Mouse (Mus musculus) brain, embryonic 14.5 days (tissue): ENCODE results near the gene Nsl1. TPM values are rescaled to one million over a fixed set of nuclear protein-coding genes. Genes with fewer than 3 reads are reported as not detected.

Experiments used
- DNase-seq: peaks from one replicate; pipeline ENCODE4 v3.0.0-alpha.2; 2011; ENCODE audit warnings: low read depth
- CTCF ChIP-seq: fragments of 200-500 bp; IDR thresholded peaks from 2 replicates; pipeline ENCODE4 v1.5.1; 2012; ENCODE audit warnings: inconsistent platforms, mild to moderate bottlenecking, moderate library complexity, borderline replicate concordance; ENCODE audit not compliant: insufficient read depth, insufficient read length; ENCODE audit errors: extremely low read depth
- POLR2A ChIP-seq: fragments of 200-500 bp; IDR thresholded peaks from 2 replicates; pipeline ENCODE4 v1.6.1; 2012; ENCODE audit warnings: mild to moderate bottlenecking, inconsistent platforms, borderline replicate concordance; ENCODE audit not compliant: poor library complexity, insufficient read depth, insufficient read length, severe bottlenecking; ENCODE audit errors: extremely low read depth
- polyA plus RNA-seq: library from polyadenylated mRNA; depleted of rRNA; stranded (reverse); fragments of >200 nt; gene quantifications from 2 replicates; pipeline ENCODE4 v1.2.3, GENCODE M21; 2012

Gene Nsl1
- polyA plus RNA-seq, 1 experiment = 6.0 TPM

GRCm38 (mm10) chr1:191102730-191103370 is 40.0 kb downstream of the Nsl1 start:
- TF ChIP-seq POLR2A (no peak), CTCF (no peak)
- no peak for DNase-seq

GRCm38 (mm10) chr1:191105246-191105645 is 42.4 kb downstream of the Nsl1 start:
- TF ChIP-seq POLR2A (no peak), CTCF (no peak)
- DNase-seq = no peak

GRCm38 (mm10) chr1:191107306-191107705 is 44.5 kb downstream of the Nsl1 start:
- TF ChIP-seq CTCF (no peak), POLR2A (no peak)
- DNase-seq = no peak

GRCm38 (mm10) chr1:191109907-191110306 is 47.1 kb downstream of the Nsl1 start:
- TF ChIP-seq CTCF = no peak
- no peak for TF ChIP-seq POLR2A
- DNase-seq = no peak

GRCm38 (mm10) chr1:191111146-191111545 is 48.3 kb downstream of the Nsl1 start:
- no peak for DNase-seq
- TF ChIP-seq CTCF = no peak
- TF ChIP-seq POLR2A = no peak

- no peak for DNase-seq
- TF ChIP-seq CTCF = no peak
- no peak for TF ChIP-seq POLR2A
Measured at GRCm38 (mm10) chr1:191114868-191115267, 52.1 kb downstream of the Nsl1 start.

GRCm38 (mm10) chr1:191115514-191116238 is 52.9 kb downstream of the Nsl1 start:
- no peak for DNase-seq
- no peak for TF ChIP-seq CTCF
- TF ChIP-seq POLR2A = no peak

- DNase-seq = no peak
- TF ChIP-seq CTCF = no peak
- no peak for TF ChIP-seq POLR2A
Measured at GRCm38 (mm10) chr1:191122744-191123143, 59.9 kb downstream of the Nsl1 start.

- DNase-seq = no peak
- no peak for TF ChIP-seq CTCF
- TF ChIP-seq POLR2A = no peak
Measured at GRCm38 (mm10) chr1:191123696-191124095, 60.9 kb downstream of the Nsl1 start.

GRCm38 (mm10) chr1:191124288-191124687 is 61.5 kb downstream of the Nsl1 start:
- no peak for TF ChIP-seq CTCF
- no peak for TF ChIP-seq POLR2A
- no peak for DNase-seq

- DNase-seq = peak; percentile 52
- TF ChIP-seq POLR2A (no peak), CTCF (peak; percentile 79)
Measured at GRCm38 (mm10) chr1:191125811-191126638, 63.2 kb downstream of the Nsl1 start.
